Mouse (Mus musculus) olfactory bulb, adult 2 months (tissue): ENCODE results near the gene Lrrk2.

Experiments
- CTCF ChIP-seq: fragments of 200-500 bp; IDR thresholded peaks from 2 replicates; pipeline ENCODE4 v1.5.1; 2012; ENCODE audit warnings: low read depth, mild to moderate bottlenecking, low read length, moderate library complexity; ENCODE audit not compliant: insufficient read depth
- POLR2A ChIP-seq: fragments of 200-500 bp; IDR thresholded peaks from 2 replicates; pipeline ENCODE4 v1.6.1; 2012; ENCODE audit warnings: mild to moderate bottlenecking, low read depth, low read length, moderate library complexity; ENCODE audit not compliant: insufficient read depth

DNA sequence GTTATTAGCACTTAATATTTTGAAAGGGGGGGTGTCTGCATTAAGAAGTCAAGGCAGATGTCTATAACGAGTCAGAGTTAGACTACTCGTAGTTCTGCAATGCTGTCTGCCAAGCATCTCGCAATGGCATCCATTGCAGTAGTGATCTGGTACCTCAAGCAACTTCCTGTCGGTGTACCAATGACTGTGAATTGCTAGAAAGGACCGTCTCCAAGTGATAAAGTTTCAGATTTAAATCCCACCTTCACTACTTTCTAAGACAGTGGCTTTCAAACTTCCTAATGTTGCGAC lies 12.0 kb upstream of the Lrrk2 start:
- no peak for TF ChIP-seq CTCF
- TF ChIP-seq POLR2A = no peak
